Mouse (Mus musculus) G1E (cell line): Measurements from ENCODE around the gene Dqx1.

Experiments
- CTCF ChIP-seq: IDR thresholded peaks from 2 replicates; pipeline ENCODE4 v1.5.1; 2012; ENCODE audit warnings: low read depth, low read length, inconsistent platforms, mixed read lengths
- GATA1 ChIP-seq: IDR thresholded peaks from 2 replicates; pipeline ENCODE4 v1.6.1; 2012; ENCODE audit warnings: borderline replicate concordance, low read length, inconsistent platforms, mixed read lengths
- GATA2 ChIP-seq: IDR thresholded peaks from 2 replicates; pipeline ENCODE4 v1.6.1; 2012; ENCODE audit warnings: low read depth, low read length, inconsistent platforms, borderline replicate concordance
- POLR2AphosphoS5 ChIP-seq: IDR thresholded peaks from 2 replicates; pipeline ENCODE4 v1.6.1; 2012; ENCODE audit warnings: low read depth, low read length, inconsistent platforms; ENCODE audit not compliant: insufficient replicate concordance
- TAL1 ChIP-seq: conservative IDR thresholded peaks from 2 replicates; pipeline ENCODE4 v1.6.1; 2012; ENCODE audit warnings: low read depth, low read length, inconsistent platforms, mixed read lengths

DNA sequence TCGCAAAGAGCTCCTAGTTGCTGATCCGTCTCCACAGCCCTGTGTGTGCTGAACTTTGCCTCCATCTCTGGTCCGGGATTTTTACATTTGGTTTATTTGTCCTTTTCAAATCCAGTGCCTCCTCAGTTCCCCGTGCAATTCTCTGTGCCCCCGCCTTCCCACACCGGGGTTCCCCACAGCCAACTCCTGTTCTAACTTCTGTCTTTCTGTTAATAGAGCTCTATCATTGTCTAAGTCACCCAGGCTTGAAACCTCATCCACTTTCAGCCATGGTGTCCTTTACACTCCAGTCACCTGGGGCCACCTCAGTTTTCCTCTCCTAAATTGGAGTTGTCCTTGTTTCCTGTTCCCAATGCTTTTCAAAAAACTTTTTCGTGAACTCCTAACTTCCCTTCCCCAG, 46.4 kb upstream of the Dqx1 start:
- TF ChIP-seq CTCF (no peak), POLR2AphosphoS5 (no peak), GATA1 (no peak), TAL1 (no peak), GATA2 (no peak)
